Mouse (Mus musculus): ENCODE measurements around the gene Myo1b. TPM values are rescaled to one million over a fixed set of nuclear protein-coding genes. Genes with fewer than 3 reads are reported as not detected.
A peak's percentile ranks its signal among the peaks of the same experiment; 100 is the strongest.

Myo1b gene
- polyA plus RNA-seq, 1 experiment from 2014 or later = 55.7 TPM

- ATAC-seq (ENCODE audit: low FRiP score) = no peak
- no peaks in the 10 kb centered on the region for H3K36me3 ChIP-seq
- no peaks in the 10 kb centered on the region for H3K27me3 ChIP-seq (replicated peaks)
- H3K27ac ChIP-seq (replicated peaks) = no peak overlapping the region
- no peak overlapping the region for H3K4me3 ChIP-seq (replicated peaks)
- H3K9me3 ChIP-seq (replicated peaks) = no peaks in the 10 kb centered on the region
- WGBS = 77% methylated on average over 3 of the region's 3 CpGs
- peaks cover 29% of the 10 kb centered on the region for H3K4me1 ChIP-seq
- H3K4me2 ChIP-seq = no peak overlapping the region
- no peak overlapping the region for H3K9ac ChIP-seq (replicated peaks)
Observed at GRCm38 (mm10) chr1:51894721-51895120, 21.1 kb downstream of the Myo1b start.

DNA sequence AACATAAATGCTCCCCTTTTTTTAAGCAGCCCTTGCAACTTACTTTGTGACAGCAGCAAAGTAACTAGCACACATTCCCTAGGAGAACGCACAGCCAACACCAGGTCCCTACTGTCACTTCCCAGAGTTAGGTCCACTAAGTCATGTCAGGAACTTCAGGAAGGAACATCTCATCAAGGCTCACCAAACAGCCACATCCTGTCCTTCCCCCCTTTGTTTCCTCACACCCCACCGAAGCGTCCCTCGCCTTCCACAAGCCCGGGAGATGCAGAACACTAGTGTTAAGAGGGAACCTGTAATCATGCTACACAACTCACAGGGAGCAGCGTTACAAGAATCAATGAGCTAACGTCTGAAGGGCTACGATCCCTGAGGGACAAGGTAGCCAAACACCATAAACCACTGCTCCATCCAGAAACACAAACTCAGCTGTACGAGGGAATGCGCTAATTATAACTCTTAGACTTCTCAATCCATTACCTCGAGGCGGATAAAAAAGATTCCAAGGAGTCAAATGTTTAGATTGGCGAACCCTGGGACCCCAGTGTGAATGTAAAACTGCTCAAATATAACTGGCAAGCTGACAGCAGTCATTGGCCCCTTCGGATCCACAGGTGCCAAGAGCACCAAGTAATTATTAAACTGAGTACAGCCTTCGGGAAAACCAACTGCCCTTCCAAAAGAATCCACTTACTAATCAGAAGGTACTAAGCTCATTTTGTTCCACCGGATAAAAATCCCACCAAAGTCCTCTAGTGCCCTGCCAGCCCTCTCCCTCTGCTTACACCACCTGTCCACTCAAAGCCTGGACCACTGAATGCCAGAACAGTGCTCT is 22.1 kb downstream of the Myo1b start:
- H3K36me3 ChIP-seq = no peaks in the 10 kb centered on the region
- ATAC-seq (ENCODE audit: low FRiP score) = no peak
- peaks cover 29% of the 10 kb centered on the region for H3K4me1 ChIP-seq
- H3K9ac ChIP-seq (replicated peaks) = no peak overlapping the region
- no peak overlapping the region for H3K4me2 ChIP-seq
- no peaks in the 10 kb centered on the region for H3K27me3 ChIP-seq (replicated peaks)
- H3K9me3 ChIP-seq (replicated peaks) = no peaks in the 10 kb centered on the region
- H3K4me3 ChIP-seq (replicated peaks) = no peak overlapping the region
- 68% methylated on average over 16 of the region's 16 CpGs for WGBS
- no peak overlapping the region for H3K27ac ChIP-seq (replicated peaks)

DNA sequence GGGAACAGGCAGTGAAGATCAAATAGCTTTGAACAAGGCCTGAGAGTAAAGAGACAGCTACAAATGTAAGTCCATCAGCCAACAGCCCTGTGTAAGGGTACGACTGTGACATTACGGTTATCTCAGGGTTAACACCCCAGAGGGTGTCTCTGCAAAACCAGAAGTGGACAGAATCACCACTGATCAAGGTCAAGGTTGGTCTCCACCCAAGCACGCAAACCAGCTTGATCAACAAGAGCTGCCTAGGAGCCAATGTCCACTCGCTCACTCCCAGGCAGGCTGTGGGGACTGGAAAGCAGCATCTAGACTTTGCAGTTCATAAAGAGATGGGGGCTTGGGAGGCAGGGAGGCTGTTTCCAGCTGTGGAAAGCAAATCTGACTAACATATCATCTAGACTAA is 23.9 kb downstream of the Myo1b start:
- no peak overlapping the region for H3K4me3 ChIP-seq (replicated peaks)
- H3K9ac ChIP-seq (replicated peaks) = no peak overlapping the region
- no peak overlapping the region for H3K4me2 ChIP-seq
- peaks cover 37% of the 10 kb centered on the region for H3K4me1 ChIP-seq
- no peaks in the 10 kb centered on the region for H3K27me3 ChIP-seq (replicated peaks)
- H3K9me3 ChIP-seq (replicated peaks) = no peaks in the 10 kb centered on the region
- no peaks in the 10 kb centered on the region for H3K36me3 ChIP-seq
- WGBS = 88% methylated on average over 4 of the region's 4 CpGs
- H3K27ac ChIP-seq (replicated peaks) = no peak overlapping the region
- ATAC-seq (ENCODE audit: low FRiP score) = no peak

- Histone ChIP-seq H3K9ac (replicated peaks) (no peak overlapping the region), H3K4me2 (no peak overlapping the region), H3K9me3 (replicated peaks) (no peaks in the 10 kb centered on the region), H3K27ac (replicated peaks) (no peak overlapping the region; the same call in 1 of the 2 replicates), H3K36me3 (no peaks in the 10 kb centered on the region), H3K4me3 (replicated peaks) (no peak overlapping the region), H3K27me3 (replicated peaks) (no peaks in the 10 kb centered on the region), H3K4me1 (peaks cover 22% of the 10 kb centered on the region)
- ATAC-seq (ENCODE audit: low FRiP score) = 0 out of 2 replicates have a peak, but pooled peaks have one; percentile 37
- WGBS = 40% methylated on average over 9 of the region's 9 CpGs
Observed at GRCm38 (mm10) chr1:51888046-51888813, 27.6 kb downstream of the Myo1b start.

GRCm38 (mm10) chr1:51885356-51885983 is 30.4 kb downstream of the Myo1b start:
- no peaks in the 10 kb centered on the region for H3K9me3 ChIP-seq (replicated peaks)
- H3K4me2 ChIP-seq = no peak overlapping the region
- H3K27ac ChIP-seq (replicated peaks) = no peak overlapping the region
- H3K4me1 ChIP-seq = peaks cover 18% of the 10 kb centered on the region
- no peak overlapping the region for H3K4me3 ChIP-seq (replicated peaks)
- H3K27me3 ChIP-seq (replicated peaks) = no peaks in the 10 kb centered on the region
- no peak for ATAC-seq (ENCODE audit: low FRiP score)
- WGBS = 74% methylated on average over 8 of the region's 8 CpGs
- H3K36me3 ChIP-seq = no peaks in the 10 kb centered on the region
- H3K9ac ChIP-seq (replicated peaks) = no peak overlapping the region

DNA sequence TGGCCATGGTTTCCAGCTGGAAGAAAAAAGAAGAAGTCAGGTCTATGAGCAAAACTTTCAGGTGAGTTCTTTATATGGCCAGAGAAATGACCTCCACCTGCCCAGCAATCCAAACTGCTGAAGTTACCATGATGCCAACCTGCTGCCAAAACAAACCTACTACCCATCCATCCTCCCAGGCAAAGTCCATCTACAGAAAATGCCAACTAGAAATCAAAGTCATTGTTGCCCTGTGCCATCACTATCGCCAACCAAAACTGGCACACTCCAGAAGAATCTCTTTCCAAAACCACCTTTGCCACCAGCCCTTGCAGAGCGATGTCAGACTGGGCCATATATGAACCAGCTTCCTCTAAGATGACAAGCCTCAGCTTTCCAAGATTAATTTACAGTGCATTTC is 32.7 kb downstream of the Myo1b start:
- no peak overlapping the region for H3K27ac ChIP-seq (replicated peaks)
- no peak overlapping the region for H3K9ac ChIP-seq (replicated peaks)
- no peaks in the 10 kb centered on the region for H3K27me3 ChIP-seq (replicated peaks)
- no peak overlapping the region for H3K4me3 ChIP-seq (replicated peaks)
- H3K36me3 ChIP-seq = no peaks in the 10 kb centered on the region
- no peaks in the 10 kb centered on the region for H3K9me3 ChIP-seq (replicated peaks)
- ATAC-seq (ENCODE audit: low FRiP score) = no peak
- no peak overlapping the region for H3K4me2 ChIP-seq
- WGBS = 97% methylated on average over 2 of the region's 2 CpGs
- peaks cover 28% of the 10 kb centered on the region for H3K4me1 ChIP-seq

DNA sequence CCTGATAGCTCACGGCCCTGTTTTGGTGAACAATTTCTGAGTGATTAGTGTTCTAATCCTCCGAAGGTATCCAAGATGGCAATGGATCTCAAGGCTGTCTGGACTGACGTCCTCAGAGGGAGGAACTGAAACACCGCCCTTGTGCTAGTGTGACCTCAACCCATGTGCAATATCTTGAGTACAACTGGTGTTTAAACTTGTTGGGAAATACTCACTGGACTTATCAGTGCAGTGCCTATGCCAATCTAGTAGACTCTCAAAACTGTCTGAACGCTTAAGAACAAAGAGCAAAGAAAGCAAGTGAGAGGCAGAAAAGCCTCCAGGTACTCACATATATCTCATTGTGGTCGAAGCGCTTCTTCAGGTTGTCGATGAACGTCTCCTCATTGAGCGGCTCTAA is 33.1 kb downstream of the Myo1b start:
- Histone ChIP-seq H3K9me3 (replicated peaks) (no peaks in the 10 kb centered on the region), H3K27ac (replicated peaks) (no peak overlapping the region), H3K4me3 (replicated peaks) (no peak overlapping the region), H3K9ac (replicated peaks) (no peak overlapping the region), H3K36me3 (no peaks in the 10 kb centered on the region), H3K27me3 (replicated peaks) (no peaks in the 10 kb centered on the region), H3K4me1 (peaks cover 23% of the 10 kb centered on the region), H3K4me2 (no peak overlapping the region)
- no peak for ATAC-seq (ENCODE audit: low FRiP score)
- 97% methylated on average over 10 of the region's 10 CpGs for WGBS

DNA sequence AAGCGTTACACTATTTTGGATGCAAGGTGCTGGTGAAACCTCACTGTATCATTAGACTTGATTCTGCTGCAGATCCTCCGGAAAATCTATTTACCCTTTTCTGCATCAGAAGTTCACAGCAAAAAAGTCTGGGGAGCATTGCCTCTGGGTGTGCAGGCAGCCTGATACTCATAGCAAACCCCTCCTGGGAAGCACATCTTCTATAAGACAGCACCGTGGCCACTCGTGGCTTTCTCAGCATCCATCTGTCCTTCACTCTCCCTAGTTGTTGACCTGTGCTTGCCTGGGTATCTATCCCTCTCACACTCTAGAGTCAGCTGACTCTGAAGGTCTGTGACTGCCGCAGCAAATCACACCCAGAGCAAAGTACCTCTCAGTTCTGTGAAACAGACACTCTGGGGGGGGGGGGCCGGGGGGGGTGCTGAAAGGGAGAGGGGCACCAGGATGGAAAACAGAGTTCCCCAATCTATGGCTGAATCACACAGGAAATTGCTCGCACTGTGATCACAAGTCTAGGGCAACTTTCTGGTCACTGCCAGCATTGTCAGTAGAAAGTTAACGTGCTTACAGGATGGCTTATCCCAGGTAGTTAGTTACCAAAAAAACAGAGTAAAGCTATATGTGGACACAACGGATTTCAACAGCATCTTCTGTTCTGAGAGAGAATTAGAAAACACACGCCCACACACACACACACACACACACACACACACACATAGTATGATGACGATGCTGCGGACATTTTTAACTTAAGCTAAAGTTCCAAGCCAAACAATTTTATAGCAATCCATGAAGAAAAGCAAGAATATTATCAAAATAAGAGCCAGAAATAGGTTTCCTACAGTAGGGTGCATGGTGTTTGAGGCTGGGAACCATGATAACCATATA is 35.7 kb downstream of the Myo1b start:
- Histone ChIP-seq H3K4me1 (peaks cover 16% of the 10 kb centered on the region), H3K27ac (replicated peaks) (no peak overlapping the region), H3K4me3 (replicated peaks) (no peak overlapping the region), H3K4me2 (no peak overlapping the region), H3K9me3 (replicated peaks) (no peaks in the 10 kb centered on the region), H3K9ac (replicated peaks) (no peak overlapping the region), H3K36me3 (no peaks in the 10 kb centered on the region), H3K27me3 (replicated peaks) (no peaks in the 10 kb centered on the region)
- ATAC-seq (ENCODE audit: low FRiP score) = no peak
- 59% methylated on average over 12 of the region's 12 CpGs for WGBS

GRCm38 (mm10) chr1:51879333-51879770 is 36.5 kb downstream of the Myo1b start:
- H3K4me3 ChIP-seq (replicated peaks) = no peak overlapping the region
- H3K9ac ChIP-seq (replicated peaks) = no peak overlapping the region
- H3K9me3 ChIP-seq (replicated peaks) = no peaks in the 10 kb centered on the region
- no peaks in the 10 kb centered on the region for H3K27me3 ChIP-seq (replicated peaks)
- ATAC-seq (ENCODE audit: low FRiP score) = 0 out of 2 replicates have a peak, but pooled peaks have one; percentile 19
- peaks cover 16% of the 10 kb centered on the region for H3K4me1 ChIP-seq
- H3K27ac ChIP-seq (replicated peaks) = peak overlapping the region; percentile 11; the same call in 1 of the 2 replicates
- WGBS = 11% methylated on average over 9 of the region's 9 CpGs
- H3K4me2 ChIP-seq = peak overlapping the region; percentile 13
- no peaks in the 10 kb centered on the region for H3K36me3 ChIP-seq

DNA sequence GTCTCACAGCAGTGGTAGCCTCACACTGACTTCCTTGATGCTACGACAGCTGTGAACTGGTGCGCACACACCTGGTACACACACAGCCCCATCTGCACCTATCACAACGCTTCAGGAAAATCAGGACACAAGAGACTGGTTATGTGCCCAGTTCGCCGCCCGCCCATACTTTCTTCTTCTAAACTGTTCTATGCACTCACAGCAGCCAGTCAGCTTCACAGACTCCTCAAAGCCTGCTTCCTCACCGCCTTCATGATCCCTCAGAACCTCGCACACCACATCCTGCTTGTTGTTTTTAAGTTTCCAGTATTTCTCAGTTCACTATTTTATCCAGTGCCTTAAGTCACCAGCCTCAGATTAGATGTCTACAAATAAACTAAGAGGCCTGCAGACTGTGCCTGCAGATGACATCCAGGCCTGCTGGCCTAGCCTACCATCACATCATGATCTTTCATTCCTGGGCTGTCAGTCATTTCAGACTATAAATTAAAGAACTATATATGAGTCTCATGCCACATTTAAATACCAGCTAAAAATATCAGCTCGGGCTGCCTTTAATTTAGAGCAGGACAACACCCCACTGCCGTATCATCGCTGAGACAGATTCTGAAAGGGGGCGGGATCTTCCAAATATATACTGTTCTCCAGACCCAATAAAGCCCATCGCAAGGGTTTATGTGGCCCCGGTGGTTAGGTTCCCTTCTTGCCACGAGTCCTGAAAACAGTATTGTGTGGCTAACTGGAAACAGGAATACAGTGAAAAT is 40.2 kb downstream of the Myo1b start:
- Histone ChIP-seq H3K27ac (replicated peaks) (no peak overlapping the region), H3K9me3 (replicated peaks) (no peaks in the 10 kb centered on the region), H3K4me3 (replicated peaks) (no peak overlapping the region), H3K4me2 (no peak overlapping the region), H3K4me1 (peaks cover 25% of the 10 kb centered on the region), H3K9ac (replicated peaks) (no peak overlapping the region), H3K36me3 (no peaks in the 10 kb centered on the region), H3K27me3 (replicated peaks) (no peaks in the 10 kb centered on the region)
- 85% methylated on average over 15 of the region's 15 CpGs for WGBS
- no peak for ATAC-seq (ENCODE audit: low FRiP score)
